Mouse (Mus musculus): Measurements from ENCODE around the gene Slc7a10.

Gene Slc7a10

GRCm38 (mm10) chr7:35185889-35186569 is at the start of gene Slc7a10:
Gene Slc7a10, plus strand, starts transcription at chr7:35186385.
- in situ Hi-C loops (cut with MboI; ENCODE audit: unreplicated experiment in 2 of 2) = no loop called here

GRCm38 (mm10) chr7:35137524-35137923 is 48.7 kb upstream of the Slc7a10 start:
- in situ Hi-C loops (cut with MboI; ENCODE audit: unreplicated experiment in 2 of 2) = no loop called here

DNA sequence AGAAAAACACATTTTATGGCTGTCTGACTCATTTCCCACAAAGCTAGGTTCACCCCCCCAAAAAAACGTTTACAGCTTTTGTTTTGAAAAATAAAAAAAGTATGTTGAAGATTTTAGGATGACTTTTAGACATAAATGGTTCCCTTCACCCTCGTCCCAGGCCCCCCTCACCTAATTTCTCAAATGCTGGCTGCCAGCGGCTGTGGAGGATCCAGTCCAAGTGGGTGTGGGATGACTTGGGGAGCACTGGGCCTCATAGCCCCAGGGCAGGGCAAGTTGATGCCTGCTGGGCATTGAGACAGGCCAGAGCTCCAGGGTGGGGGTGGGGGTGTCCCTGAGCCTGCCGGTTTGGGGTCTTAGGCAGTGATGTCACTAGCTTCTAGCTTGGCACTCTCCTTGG is 47.7 kb upstream of the Slc7a10 start:
- in situ Hi-C loops (cut with MboI; ENCODE audit: unreplicated experiment in 2 of 2) = no loop called here

DNA sequence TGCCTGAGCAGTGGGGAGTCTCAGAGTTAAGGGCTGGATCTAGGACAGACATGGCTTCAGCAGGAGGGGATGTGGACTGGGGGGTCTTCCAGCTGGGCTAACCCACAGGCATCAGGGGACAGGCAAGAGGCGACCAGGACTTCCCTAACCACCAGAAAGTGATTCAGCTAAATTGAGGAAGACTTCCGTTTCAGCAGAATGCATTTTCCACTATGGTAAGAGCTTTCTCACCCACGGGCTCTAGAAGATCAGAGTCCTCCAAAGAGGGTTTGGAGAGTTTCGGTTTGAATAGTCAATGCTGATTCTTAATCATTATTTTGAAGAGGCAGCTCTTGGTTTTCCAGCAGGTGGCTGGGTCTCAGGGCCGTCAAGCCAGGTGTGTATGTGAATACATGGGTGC is 46.3 kb upstream of the Slc7a10 start:
- in situ Hi-C loops (cut with MboI; ENCODE audit: unreplicated experiment in 2 of 2) = no loop called here

- in situ Hi-C loops (cut with MboI; ENCODE audit: unreplicated experiment in 2 of 2) = no loop called here
These were observed 44.7 kb upstream of the Slc7a10 start for GRCm38 (mm10) chr7:35141519-35141918.

DNA sequence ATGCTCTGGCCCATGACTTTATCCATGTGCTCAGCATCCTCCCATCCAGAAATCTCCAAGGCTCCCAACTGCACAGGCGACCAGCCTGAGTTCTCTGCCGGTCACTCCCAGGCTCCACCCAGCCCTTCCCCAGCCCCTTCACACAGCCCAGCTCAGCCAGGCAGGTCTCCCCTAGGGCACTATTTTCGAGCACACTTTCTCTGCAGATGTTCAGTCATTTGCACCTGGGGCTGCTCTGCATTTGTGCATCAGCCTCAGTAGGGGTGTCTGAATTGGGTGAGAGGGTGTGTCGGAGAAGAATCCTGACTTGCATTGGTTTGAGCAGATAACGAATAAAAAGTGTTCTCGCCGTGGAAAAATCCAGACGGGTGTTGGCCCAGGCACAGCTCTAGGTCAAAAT is 43.7 kb upstream of the Slc7a10 start:
- in situ Hi-C loops (cut with MboI; ENCODE audit: unreplicated experiment in 2 of 2) = no loop called here

- in situ Hi-C loops (cut with MboI; ENCODE audit: unreplicated experiment in 2 of 2) = no loop called here
These were observed 42.1 kb upstream of the Slc7a10 start for GRCm38 (mm10) chr7:35143864-35144618.

DNA sequence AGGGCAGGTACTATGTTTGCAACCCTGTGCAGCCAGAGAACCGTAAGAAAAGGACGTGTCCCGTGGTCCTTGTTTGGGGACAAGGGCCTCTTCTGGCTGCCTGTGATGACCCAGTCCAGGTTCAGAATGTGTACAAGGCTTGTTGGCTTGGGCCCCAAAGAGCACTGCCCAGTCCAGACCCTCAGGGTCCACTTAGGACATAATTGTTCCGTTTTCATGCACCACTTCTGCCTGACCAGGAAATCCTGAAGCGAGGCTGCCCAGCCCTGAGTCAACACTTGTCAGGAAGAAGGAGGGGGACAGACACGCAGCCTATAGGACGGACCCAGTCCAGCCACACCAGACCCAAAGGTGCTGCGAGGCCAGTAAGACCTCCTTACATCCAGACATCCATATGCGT is 41.1 kb upstream of the Slc7a10 start:
- in situ Hi-C loops (cut with MboI; ENCODE audit: unreplicated experiment in 2 of 2) = no loop called here

GRCm38 (mm10) chr7:35146269-35146668 is 39.9 kb upstream of the Slc7a10 start:
- in situ Hi-C loops (cut with MboI; ENCODE audit: unreplicated experiment in 2 of 2) = no loop called here

DNA sequence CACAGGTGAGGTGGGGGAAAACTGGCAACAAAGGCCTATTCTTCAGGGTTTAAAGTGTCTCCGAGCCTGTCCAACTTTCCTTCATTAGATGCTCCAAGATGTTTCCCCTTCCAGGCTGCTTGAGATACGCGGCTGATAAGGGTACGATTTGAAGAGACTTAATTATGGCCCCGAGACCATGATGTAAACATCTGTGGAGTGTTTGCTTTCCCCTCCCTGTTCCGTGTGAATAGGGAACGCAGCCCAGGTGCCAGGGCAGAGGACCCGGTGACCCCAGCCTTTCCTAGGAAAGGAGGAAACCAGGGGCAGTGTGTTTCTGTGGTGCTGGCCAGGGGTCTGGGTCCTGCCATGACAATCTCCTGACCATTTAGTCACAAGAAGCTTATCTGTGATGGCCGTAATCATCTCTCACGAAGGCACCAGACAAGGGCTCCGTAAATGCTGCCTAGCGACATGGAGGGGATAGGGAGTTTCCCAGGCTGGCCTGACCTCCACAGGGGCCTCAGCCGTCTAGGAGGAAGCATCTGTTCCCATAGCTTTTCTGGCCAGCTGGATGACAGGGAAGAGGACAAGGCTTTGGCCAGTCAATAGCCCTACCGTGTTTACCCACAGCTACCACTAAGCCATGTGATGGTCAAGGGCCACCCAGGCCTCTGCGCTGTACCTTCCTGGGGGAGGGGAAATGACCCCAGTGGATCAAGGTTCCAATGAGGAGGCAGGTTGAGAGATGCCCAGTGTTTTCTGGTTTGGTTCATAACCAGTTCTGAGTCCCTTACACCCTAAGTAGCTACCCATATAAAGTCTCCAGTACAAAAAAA is 36.4 kb upstream of the Slc7a10 start:
- in situ Hi-C loops (cut with MboI; ENCODE audit: unreplicated experiment in 2 of 2) = no loop called here

- in situ Hi-C loops (cut with MboI; ENCODE audit: unreplicated experiment in 2 of 2) = no loop called here
These were observed 35.3 kb upstream of the Slc7a10 start for GRCm38 (mm10) chr7:35150860-35151259.

DNA sequence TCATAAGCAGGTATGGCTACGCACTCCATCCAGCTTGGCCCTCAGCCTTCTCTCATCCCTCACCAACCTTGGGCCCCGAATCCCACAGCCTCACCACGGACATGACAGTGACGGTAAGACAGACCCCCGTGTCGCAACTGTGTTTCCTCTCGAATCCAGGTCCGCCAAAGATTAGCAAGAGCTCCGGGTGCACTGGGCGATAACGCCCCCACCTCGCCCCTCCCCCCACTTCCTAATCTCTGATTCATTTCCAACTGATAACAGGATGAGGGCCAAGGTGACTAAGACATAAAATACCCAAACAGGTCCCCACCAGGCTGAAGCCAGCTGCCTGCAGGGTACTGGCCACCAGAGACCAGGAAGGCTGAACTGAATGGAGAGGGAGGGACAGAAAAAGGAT is 31.7 kb upstream of the Slc7a10 start:
- in situ Hi-C loops (cut with MboI; ENCODE audit: unreplicated experiment in 2 of 2) = no loop called here

- in situ Hi-C loops (cut with MboI; ENCODE audit: unreplicated experiment in 2 of 2) = no loop called here
These were observed 29.4 kb upstream of the Slc7a10 start for GRCm38 (mm10) chr7:35156561-35157477.

GRCm38 (mm10) chr7:35157512-35157911 is 28.7 kb upstream of the Slc7a10 start:
- in situ Hi-C loops (cut with MboI; ENCODE audit: unreplicated experiment in 2 of 2) = no loop called here

- in situ Hi-C loops (cut with MboI; ENCODE audit: unreplicated experiment in 2 of 2) = no loop called here
These were observed 23.7 kb upstream of the Slc7a10 start for GRCm38 (mm10) chr7:35162443-35162842.

- in situ Hi-C loops (cut with MboI; ENCODE audit: unreplicated experiment in 2 of 2) = no loop called here
These were observed 22.6 kb upstream of the Slc7a10 start for GRCm38 (mm10) chr7:35163600-35163999.

DNA sequence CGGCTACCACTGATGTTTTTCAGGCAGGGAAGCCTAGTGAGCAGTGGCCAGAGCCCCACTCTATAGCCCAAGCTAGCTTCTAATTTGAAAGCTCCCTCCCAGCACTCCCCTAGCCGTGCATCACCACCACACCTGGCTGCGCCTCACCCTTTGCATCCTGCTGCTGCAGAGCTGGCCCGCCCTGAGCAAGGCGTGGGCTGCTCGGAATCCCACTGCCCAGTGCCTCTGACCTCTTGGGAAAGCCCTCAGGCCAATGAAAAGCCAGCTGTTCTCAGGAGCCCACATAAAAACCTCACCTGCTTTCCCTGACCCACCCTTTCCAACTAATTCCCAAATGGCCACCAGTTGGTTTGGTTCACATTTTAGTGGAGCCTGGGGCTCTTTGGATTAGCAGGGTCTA is 22.1 kb upstream of the Slc7a10 start:
- in situ Hi-C loops (cut with MboI; ENCODE audit: unreplicated experiment in 2 of 2) = no loop called here

DNA sequence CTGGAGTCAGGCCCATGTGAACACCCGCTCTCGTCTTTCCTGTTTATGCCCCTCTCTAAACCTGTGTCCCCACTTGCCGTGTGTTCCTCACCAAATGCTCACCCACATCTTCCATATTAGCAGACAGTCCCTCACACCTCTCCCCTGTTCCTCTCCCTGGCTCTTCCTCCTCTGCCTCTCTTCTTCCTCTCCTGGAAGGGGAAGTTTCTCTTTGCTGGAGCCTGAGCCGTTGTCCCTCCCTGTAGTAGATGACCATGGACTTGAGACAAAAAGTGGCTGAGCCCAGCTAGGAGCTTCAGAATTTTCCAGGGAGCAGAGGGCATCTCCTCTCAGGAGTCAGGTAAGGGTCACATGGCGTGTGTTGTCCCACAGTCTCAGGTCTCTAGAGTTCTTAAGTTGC is 19.2 kb upstream of the Slc7a10 start:
- in situ Hi-C loops (cut with MboI; ENCODE audit: unreplicated experiment in 2 of 2) = no loop called here

GRCm38 (mm10) chr7:35167925-35168324 is 18.3 kb upstream of the Slc7a10 start:
- in situ Hi-C loops (cut with MboI; ENCODE audit: unreplicated experiment in 2 of 2) = no loop called here

DNA sequence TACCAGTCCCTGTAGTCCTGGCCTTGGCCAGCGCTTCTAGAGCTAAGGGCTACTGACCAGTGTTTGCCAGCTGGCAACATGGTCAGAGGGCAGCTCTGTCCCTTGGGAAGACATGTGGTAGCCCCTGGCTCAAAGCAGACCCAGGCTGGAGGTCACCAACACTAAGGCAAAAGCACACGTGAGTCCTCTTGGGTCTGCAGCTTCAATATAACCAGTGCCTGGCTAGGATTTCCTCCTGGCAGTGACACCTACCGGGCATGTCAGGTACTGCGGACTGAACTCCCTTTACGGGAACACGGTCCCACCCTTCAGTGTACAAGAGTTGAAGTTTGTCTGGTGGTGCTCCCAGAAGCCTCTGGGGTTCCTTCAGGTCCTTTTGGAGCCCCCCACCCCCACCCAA is 16.8 kb upstream of the Slc7a10 start:
- in situ Hi-C loops (cut with MboI; ENCODE audit: unreplicated experiment in 2 of 2) = no loop called here
